Mouse (Mus musculus): ENCODE data around the gene Naa50.

GRCm38 (mm10) chr16:44101181-44101710 lies 38.4 kb upstream of the Naa50 start:
- TF ChIP-seq CTCF (IDR thresholded peaks at IDR 0.05; ENCODE audit: control insufficient read depth, insufficient read depth, low read length) (no peak), POLR2A (IDR thresholded peaks at IDR 0.05; ENCODE audit: borderline replicate concordance, control insufficient read depth, low read depth, low read length) (no peak)

Measured in bone marrow, adult 2 months (tissue).